Mouse (Mus musculus) left cerebral cortex, adult 6 months (tissue): ENCODE measurements around the gene Tmem120b. TPM values are rescaled to one million over a fixed set of nuclear protein-coding genes. Genes with fewer than 3 reads are reported as not detected.

ENCODE experiments used
- long read RNA-seq, 2 experiments: library from polyadenylated mRNA; unstranded; transcript quantifications; one replicate each; pipeline ENCODE4 v2.0.0; 2019 to 2020
- polyA plus RNA-seq: library from polyadenylated mRNA; unstranded; fragments of <200 nt; fragmentation: Nextera tagmentation; gene quantifications from 2 replicates; pipeline ENCODE4 v1.2.3, GENCODE M21; 2021

The Tmem120b gene
- 5.7 and 7.5 TPM in 2 replicates for polyA plus RNA-seq
- long read RNA-seq, experiment 1, transcript Tmem120b-201 (12 exons, 2,164 nt): major isoform, 28 of 51 reads
- long read RNA-seq, experiment 1, partial matches to known transcripts: 4 of 51 reads
- long read RNA-seq, experiment 1, other reads (novel, unspliced or antisense): 18 of 51 reads
- long read RNA-seq, experiment 2, partial matches to known transcripts: 0 of 5 reads
- long read RNA-seq, experiment 2, other reads (novel, unspliced or antisense): 5 of 5 reads

GRCm38 (mm10) chr5:123068115-123068514 lies at the start of gene Tmem120b:
Gene Tmem120b, plus strand, starts transcription at chr5:123068415.

GRCm38 (mm10) chr5:123046916-123047315 lies 21.3 kb upstream of the Tmem120b start, which contains the start of gene Morn3:
Gene Morn3, minus strand, starts transcription at chr5:123047016.

GRCm38 (mm10) chr5:123132308-123133071 lies 64.3 kb downstream of the Tmem120b start, which contains the start of gene Rhof:
Gene Rhof, minus strand, starts transcription at chr5:123132692.

GRCm38 (mm10) chr5:123142161-123143157 lies 74.2 kb downstream of the Tmem120b start, which contains the start of gene Setd1b:
Gene Setd1b, plus strand, starts transcription at chr5:123142193.

Other genes with a start within 250 kb of the Tmem120b start
- gene Anapc5, start 247.1 kb upstream of the Tmem120b start, polyA plus RNA-seq: 104 and 141 TPM in 2 replicates
- 20.0 and 30.3 TPM in 2 replicates for gene Rnf34, start 218.4 kb upstream of the Tmem120b start, polyA plus RNA-seq
- 4.2 and 6.5 TPM in 2 replicates for gene Kdm2b, start 78.6 kb upstream of the Tmem120b start, polyA plus RNA-seq
- 2.6 and 13.1 TPM in 2 replicates for gene Orai1, start 53.3 kb upstream of the Tmem120b start, polyA plus RNA-seq
- gene Morn3, start 21.4 kb upstream of the Tmem120b start, polyA plus RNA-seq: 0.63 and 0.91 TPM in 2 replicates
- gene Rhof, start 64.3 kb downstream of the Tmem120b start, polyA plus RNA-seq: 27.3 and 34.6 TPM in 2 replicates
- 2.2 and 5.2 TPM in 2 replicates for gene Setd1b, start 73.8 kb downstream of the Tmem120b start, polyA plus RNA-seq
- gene Psmd9, start 101.0 kb downstream of the Tmem120b start, polyA plus RNA-seq: 40.8 and 55.6 TPM in 2 replicates
- 0.10 TPM in 1 of 2 replicates, not detected in the other for gene Hpd, start 114.3 kb downstream of the Tmem120b start, polyA plus RNA-seq
- 0.49 and 0.95 TPM in 2 replicates for gene Wdr66, start 183.7 kb downstream of the Tmem120b start, polyA plus RNA-seq